Mouse (Mus musculus) kidney, adult 2 months (tissue): Measurements from ENCODE around the gene Zfp687.

Experiments used
- CTCF ChIP-seq: fragments of 200-500 bp; conservative IDR thresholded peaks from 2 replicates; pipeline ENCODE4 v1.5.1; 2011; ENCODE audit warnings: low read depth, mild to moderate bottlenecking, control low read depth, low read length, moderate library complexity, mixed read lengths; ENCODE audit not compliant: insufficient read depth, insufficient read length
- POLR2A ChIP-seq: fragments of 200-500 bp; IDR thresholded peaks from one replicate; pipeline ENCODE4 v1.6.1; 2011; ENCODE audit warnings: low read depth, low read length, control low read depth

DNA sequence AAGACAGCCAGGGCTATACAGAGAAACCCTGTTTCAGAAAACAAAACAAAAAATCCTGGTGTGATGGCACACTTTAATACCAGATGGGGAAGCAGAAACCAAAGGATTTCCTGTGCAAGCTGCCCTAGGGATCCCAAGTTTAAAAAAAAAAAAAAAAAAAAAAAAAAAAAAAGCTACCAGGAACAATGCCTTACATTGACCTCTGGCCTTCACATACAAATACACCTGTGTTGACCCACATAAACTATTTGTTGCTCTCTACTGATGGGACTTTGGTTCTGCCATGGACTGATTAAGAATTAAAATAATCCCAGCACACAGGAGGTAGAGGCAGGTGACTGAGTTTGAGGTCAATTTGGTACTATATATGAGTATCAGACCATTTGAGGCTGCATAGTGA lies 12.0 kb downstream of the Zfp687 start:
- TF ChIP-seq CTCF, result no peak
- no peak for TF ChIP-seq POLR2A
